Mouse (Mus musculus): Measurements from ENCODE around the gene Thg1l.

DNA sequence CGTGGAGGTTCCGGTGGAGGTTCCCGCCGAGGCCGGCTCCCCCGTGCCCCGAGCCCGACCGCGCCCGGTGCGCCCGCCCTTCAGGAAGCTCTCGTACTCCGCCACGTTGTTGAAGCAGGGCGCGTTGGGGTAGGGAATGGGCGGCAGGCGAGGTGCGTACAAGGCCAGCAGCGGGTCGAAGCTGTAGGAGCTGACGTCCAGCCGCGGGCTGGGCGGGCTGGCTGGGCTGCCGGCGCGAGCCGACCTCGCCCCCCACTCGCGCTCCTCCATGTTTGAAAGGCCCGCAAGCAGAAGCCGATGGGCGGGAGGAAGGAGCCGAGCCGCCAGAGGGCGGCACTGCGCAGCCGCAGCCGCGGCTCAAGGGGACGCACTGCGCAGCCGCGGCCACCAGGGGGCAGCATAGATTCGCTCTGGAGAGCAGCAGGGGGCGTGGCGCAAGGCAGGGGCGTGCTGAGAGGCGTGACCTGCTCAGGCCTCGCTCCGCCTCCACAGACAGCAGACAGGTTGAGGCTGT, 10.6 kb downstream of the Thg1l start, which contains the start of gene Lsm11:
- no peak for TF ChIP-seq POLR2A (IDR thresholded peaks at IDR 0.05; ENCODE audit: low read depth, low read length)
- peak; percentile 98 for TF ChIP-seq CTCF (conservative IDR thresholded peaks at IDR 0.05; ENCODE audit: insufficient read depth, insufficient read length, low read depth, low read length)
